Mouse (Mus musculus) E14TG2a.4 (cell line): Measurements from ENCODE around the gene Rbm47.

Experiments used
- H3K27me3 ChIP-seq: 2 replicates; pipeline ENCODE4 v1.6.1; 2014; ENCODE audit warnings: low read length, control low read depth; ENCODE audit not compliant: insufficient read depth
- H3K36me3 ChIP-seq: 2 replicates; pipeline ENCODE4 v1.6.1; 2014; ENCODE audit warnings: low read length, control low read depth; ENCODE audit not compliant: insufficient read depth
- H3K4me1 ChIP-seq: replicated peaks from 2 replicates; pipeline ENCODE4 v1.6.1; 2014; ENCODE audit warnings: low read depth, low read length, control low read depth
- H3K4me3 ChIP-seq: replicated peaks from 2 replicates; pipeline ENCODE4 v1.5.1; 2014; ENCODE audit warnings: mild to moderate bottlenecking, low read length
- H3K9me3 ChIP-seq: 2 replicates; pipeline ENCODE4 v1.6.1; 2014; ENCODE audit warnings: low read length, control low read depth
- CTCF ChIP-seq: conservative IDR thresholded peaks from 2 replicates; pipeline ENCODE4 v1.5.1; 2014; ENCODE audit warnings: low read length
- NANOG ChIP-seq: IDR thresholded peaks from 2 replicates; pipeline ENCODE4 v1.6.1; 2014; ENCODE audit warnings: borderline replicate concordance, low read length, mixed read lengths
- POU5F1 ChIP-seq: IDR thresholded peaks from 2 replicates; pipeline ENCODE4 v1.6.1; 2014; ENCODE audit warnings: low read length, borderline replicate concordance

The Rbm47 gene

DNA sequence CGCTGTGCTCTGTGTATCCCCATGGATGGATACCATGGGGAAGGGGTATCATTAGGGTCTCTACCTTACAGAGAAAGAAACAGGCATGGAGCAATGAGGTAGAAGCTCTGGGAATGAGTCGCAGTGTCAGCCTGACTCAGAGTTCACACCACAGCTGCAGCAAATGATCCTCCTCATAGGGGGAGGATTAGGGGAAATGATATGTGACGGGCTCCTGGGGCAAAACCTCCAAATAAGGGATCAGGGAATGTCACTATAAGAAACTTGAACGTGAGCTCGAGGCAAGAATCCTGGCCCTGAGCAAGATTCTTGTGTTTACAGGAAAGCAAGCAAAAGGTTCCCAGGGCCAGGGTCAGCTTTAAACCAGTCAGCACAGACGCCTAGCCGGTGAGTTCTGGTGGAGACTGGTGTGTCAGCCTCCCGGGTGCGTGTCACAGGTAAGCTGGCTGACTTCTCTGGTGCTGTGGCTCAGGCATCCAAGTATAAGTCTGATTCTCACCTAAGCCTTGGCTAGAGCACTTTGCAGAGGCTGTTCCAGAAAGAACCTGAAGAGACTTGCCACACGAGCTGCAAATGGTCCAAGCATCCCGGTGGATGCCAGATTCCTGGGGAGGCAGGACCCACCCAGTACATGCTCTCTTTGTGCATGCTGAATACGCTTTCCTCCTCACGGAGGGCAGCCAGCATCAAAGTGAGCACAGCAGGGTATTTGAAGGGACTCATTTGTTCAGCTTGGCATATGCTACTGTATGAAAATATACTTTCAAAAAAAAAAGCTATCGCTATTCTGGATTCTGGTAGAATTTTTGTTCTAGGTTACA is 138.3 kb downstream of the Rbm47 start:
- Histone ChIP-seq H3K9me3 (no peaks in the 10 kb centered on the region), H3K4me3 (no peak overlapping the region), H3K4me1 (peaks cover 15% of the 10 kb centered on the region), H3K27me3 (no peaks in the 10 kb centered on the region), H3K36me3 (peaks cover 3% of the 10 kb centered on the region; the same call in 1 of the 2 replicates)
- TF ChIP-seq CTCF (no peak), NANOG (no peak), POU5F1 (no peak)

DNA sequence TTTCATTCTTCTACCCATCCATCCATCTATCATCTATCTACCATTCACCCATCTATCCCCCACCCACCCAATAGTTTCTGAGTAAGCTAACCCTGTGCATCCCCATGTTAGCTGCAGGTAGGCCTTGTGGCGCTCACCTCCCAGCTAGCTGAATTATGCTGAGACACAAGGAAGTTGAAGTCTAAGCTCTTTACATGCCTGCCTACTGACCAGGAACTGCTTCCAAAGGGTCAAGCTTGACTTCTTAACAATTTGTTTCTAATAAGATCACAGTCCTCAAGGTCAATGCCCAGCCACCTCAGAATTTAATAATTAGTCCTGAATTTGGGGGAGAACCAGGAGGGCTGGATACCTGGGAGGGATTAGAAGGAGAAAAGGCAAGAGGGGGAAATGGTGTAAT is 140.1 kb downstream of the Rbm47 start:
- no peaks in the 10 kb centered on the region for H3K9me3 ChIP-seq
- no peak overlapping the region for H3K4me3 ChIP-seq
- peaks cover 3% of the 10 kb centered on the region; the same call in 1 of the 2 replicates for H3K36me3 ChIP-seq
- H3K27me3 ChIP-seq = no peaks in the 10 kb centered on the region
- H3K4me1 ChIP-seq = peaks cover 21% of the 10 kb centered on the region
- TF ChIP-seq POU5F1 = no peak
- no peak for TF ChIP-seq CTCF
- no peak for TF ChIP-seq NANOG

DNA sequence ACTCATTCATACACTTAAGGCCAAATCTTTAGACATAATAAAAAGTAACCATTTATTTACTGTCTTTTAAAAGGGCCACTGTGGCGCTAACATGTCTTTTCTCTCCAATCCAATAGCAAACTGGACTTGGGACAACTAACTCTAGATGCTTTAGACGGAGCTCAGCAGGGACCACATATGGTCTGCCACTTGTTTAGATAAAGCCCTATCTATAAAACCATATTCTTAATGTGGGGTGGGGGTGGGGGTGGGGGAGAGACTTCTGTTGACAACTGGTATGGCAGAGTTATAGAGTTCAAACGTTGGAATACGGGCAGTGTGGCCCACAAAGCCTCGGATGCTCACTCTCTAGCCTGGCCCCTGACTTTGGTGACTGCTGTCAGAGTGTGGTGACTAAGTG is 141.2 kb downstream of the Rbm47 start:
- Histone ChIP-seq H3K27me3 (peaks cover 7% of the 10 kb centered on the region), H3K4me3 (no peak overlapping the region), H3K36me3 (peaks cover 5% of the 10 kb centered on the region), H3K4me1 (peaks cover 30% of the 10 kb centered on the region), H3K9me3 (no peaks in the 10 kb centered on the region)
- TF ChIP-seq POU5F1 (no peak), NANOG (no peak), CTCF (no peak)

DNA sequence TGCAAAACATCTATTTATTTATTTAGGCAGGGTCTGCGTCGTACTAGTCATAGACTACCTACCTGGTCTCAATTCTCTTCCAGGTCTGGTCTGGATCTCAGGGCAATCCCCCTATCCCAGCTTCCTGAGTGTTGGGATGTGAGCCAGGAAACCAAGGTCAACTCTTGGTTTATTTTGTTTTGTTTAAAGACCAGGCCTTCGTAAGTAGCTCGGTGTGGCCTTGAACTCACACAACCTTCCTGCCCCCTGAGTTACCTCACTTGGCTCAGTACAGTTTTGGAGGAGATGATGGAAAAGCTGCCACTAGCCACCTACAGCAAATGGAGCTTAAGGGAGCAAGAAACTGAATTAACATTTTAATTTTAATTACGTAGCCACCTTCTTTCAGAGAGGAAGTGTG is 144.7 kb downstream of the Rbm47 start:
- Histone ChIP-seq H3K4me1 (peaks cover 25% of the 10 kb centered on the region), H3K27me3 (peaks cover 37% of the 10 kb centered on the region), H3K36me3 (peaks cover 33% of the 10 kb centered on the region), H3K4me3 (no peak overlapping the region), H3K9me3 (no peaks in the 10 kb centered on the region)
- no peak for TF ChIP-seq POU5F1
- TF ChIP-seq NANOG = no peak
- TF ChIP-seq CTCF = no peak

DNA sequence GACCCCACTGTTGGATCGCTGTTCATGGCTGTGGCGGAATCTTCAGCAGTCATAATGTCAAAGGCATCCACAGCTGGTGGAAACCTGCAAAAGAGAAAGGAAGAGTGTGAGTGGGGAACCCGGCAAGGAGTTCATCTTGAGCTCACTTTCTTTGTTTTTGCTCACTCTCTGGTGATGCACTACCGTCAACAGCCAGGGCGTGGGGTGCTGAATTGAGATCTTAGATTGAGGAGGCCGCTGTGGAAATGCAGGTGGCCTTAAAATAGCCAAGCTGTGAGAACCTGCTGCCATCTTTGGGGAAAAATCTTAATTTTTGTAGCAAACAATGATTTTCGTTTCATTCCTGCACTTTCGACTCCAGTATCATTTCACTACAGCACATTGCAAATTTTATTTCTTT is 145.7 kb downstream of the Rbm47 start:
- no peak for TF ChIP-seq POU5F1
- 0 out of 2 replicates have a peak, but pooled peaks have one; percentile 2 for TF ChIP-seq CTCF
- no peak for TF ChIP-seq NANOG
- Histone ChIP-seq H3K4me1 (peaks cover 33% of the 10 kb centered on the region), H3K9me3 (no peaks in the 10 kb centered on the region), H3K27me3 (peaks cover 47% of the 10 kb centered on the region), H3K36me3 (peaks cover 33% of the 10 kb centered on the region), H3K4me3 (peak overlapping the region; percentile 65)

DNA sequence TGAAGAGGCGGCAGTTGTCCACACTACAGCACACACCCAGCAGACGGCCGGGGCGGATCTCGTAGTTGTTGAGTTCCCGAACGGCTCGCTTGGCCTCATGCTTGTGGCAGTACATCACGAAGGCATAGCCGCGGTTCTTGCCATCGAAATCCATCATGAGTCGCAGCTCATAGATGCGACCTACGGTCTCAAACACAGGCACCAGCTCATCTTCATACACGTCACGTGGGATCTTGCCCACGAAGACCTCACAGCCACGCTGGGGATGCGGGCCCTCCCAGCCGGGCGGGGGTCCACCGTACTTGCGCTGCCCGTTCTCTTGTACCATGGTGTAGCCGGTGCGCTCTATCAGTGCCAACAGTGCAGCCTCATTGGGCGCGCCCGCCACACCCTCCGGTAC is 146.1 kb downstream of the Rbm47 start:
- TF ChIP-seq POU5F1 (no peak), CTCF (no peak; the same call in 1 of the 2 replicates), NANOG (no peak)
- H3K4me3 ChIP-seq = peak overlapping the region; percentile 65
- H3K27me3 ChIP-seq = peaks cover 47% of the 10 kb centered on the region
- no peaks in the 10 kb centered on the region for H3K9me3 ChIP-seq
- H3K36me3 ChIP-seq = peaks cover 33% of the 10 kb centered on the region
- H3K4me1 ChIP-seq = peaks cover 33% of the 10 kb centered on the region

DNA sequence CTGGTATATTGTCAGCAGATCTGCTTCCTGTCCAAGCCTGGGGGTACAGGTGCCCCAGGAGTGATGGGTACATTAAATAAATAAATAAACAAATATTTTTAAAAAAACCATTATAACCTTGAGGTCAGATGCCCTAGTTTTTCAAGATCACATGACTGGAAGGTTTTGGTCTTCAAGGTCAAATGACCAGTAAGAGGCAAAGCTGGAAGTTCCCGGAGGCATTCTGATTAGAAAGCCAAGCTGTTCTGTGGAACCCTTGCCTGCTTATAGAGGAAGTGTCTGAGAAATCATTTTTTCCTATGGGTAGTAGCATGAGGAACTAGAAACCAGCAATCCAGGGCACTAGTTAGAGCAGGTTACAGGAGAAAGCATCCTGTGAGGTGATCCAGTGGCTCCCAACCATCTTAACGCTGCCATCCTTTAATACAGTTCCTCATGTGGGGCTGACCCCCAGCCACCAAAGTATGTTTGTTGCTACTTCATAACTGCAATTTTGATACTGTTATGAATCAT is 157.4 kb downstream of the Rbm47 start:
- no peaks in the 10 kb centered on the region for H3K9me3 ChIP-seq
- TF ChIP-seq CTCF (no peak), POU5F1 (no peak), NANOG (no peak)
- H3K4me1 ChIP-seq = peaks cover 16% of the 10 kb centered on the region
- 0 out of 2 replicates have a peak, but pooled peaks cover 7% of the 10 kb centered on the region for H3K36me3 ChIP-seq
- no peaks in the 10 kb centered on the region; the same call in 1 of the 2 replicates for H3K27me3 ChIP-seq
- no peak overlapping the region for H3K4me3 ChIP-seq

DNA sequence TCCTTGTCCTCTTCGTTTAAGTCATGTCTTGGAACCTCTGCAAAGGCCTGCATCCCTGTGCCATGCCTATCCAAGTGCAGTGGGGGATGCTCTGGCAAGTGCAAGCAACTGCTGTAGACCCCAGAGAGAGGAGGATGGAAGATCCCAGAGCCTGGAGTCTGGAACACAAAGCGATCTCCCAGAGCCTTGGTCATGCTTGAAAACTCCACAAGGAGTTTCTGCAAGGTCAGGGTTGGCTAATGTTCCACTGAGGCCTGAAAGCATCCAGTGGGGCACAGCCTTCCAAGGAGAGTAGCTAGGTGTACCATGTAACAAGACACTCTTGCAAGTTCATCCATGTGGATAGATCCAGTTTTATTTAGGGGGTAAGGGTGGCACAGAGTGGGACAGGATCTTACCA is 158.5 kb downstream of the Rbm47 start:
- 0 out of 2 replicates have a peak, but pooled peaks cover 7% of the 10 kb centered on the region for H3K36me3 ChIP-seq
- TF ChIP-seq POU5F1 (no peak), NANOG (no peak), CTCF (no peak)
- no peak overlapping the region for H3K4me3 ChIP-seq
- peaks cover 15% of the 10 kb centered on the region for H3K4me1 ChIP-seq
- H3K9me3 ChIP-seq = no peaks in the 10 kb centered on the region
- no peaks in the 10 kb centered on the region; the same call in 1 of the 2 replicates for H3K27me3 ChIP-seq

DNA sequence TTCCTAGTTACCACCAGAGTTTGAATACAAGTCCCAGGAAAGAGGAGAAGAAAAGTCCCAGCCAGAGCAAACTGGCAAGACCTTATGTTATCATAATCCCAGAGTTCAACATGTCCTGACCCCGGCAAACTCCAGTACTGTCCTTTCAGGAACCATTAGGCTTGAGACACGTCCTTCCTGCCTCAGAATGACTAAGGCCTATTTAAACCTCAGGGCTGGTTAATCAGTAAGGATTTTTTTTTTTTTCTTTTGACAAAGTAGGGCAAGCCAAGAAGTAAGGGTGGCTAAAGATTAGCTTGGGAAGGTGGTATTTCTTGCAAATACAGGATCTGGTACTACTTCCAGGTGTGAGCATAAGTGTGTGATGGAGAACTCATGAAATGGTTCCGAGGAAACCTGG is 158.9 kb downstream of the Rbm47 start:
- Histone ChIP-seq H3K9me3 (no peaks in the 10 kb centered on the region), H3K36me3 (0 out of 2 replicates have a peak, but pooled peaks cover 7% of the 10 kb centered on the region), H3K4me1 (peaks cover 15% of the 10 kb centered on the region), H3K27me3 (no peaks in the 10 kb centered on the region; the same call in 1 of the 2 replicates), H3K4me3 (no peak overlapping the region)
- no peak for TF ChIP-seq POU5F1
- TF ChIP-seq NANOG = no peak
- TF ChIP-seq CTCF = no peak
